Comparison of ENCODE assay signal across 8 mouse cellular contexts in genomic region chr13:29984286-29985100, GRCm38 (mm10). TPM values are rescaled to one million over a fixed set of nuclear protein-coding genes. Genes with fewer than 3 reads are reported as not detected.
DNase-seq lines count a peak whose midpoint lies in the region; ATAC-seq and TF ChIP-seq lines count a peak whose summit lies in the region.

No protein-coding gene starts in this region.

- TF ChIP-seq POLR2A in cortical plate, adult 2 months (IDR thresholded peaks at IDR 0.05; ENCODE audit: extremely low read depth, insufficient read depth, low read length), result no peak

- H3K27ac ChIP-seq in cortical plate, adult 2 months (ENCODE audit: insufficient read depth, low read length), result peak overlapping the region; percentile 93
- H3K27ac ChIP-seq in intestine, embryonic 15.5 days, result peak overlapping the region; percentile 93
- peak overlapping the region; percentile 100 for H3K27ac ChIP-seq in midbrain, embryonic 10.5 days (replicated peaks)

- no peak for TF ChIP-seq CTCF in cortical plate, adult 2 months (IDR thresholded peaks at IDR 0.05; ENCODE audit: extremely low read depth, insufficient read depth, low read length)

- peak; percentile 71 to 75 for DNase-seq in gastrocnemius, postnatal 36 days
- DNase-seq in left cerebral cortex, postnatal 4 days, result peak; percentile 88
- DNase-seq in midbrain, embryonic 10.5 days (ENCODE audit: low spot score), result peak; percentile 86
- peak; percentile 56 to 66 for DNase-seq in right cerebral cortex, postnatal 36 days (ENCODE audit: low spot score in 2 of 2)
- DNase-seq in urinary bladder, postnatal 4 days (ENCODE audit: low spot score in 2 of 2), result peak; percentile 77 to 82

- peak; percentile 11 for ATAC-seq in activated CD4-positive, CD25-positive, alpha-beta regulatory T cell, adult 4 months
- ATAC-seq in intestine, embryonic 15.5 days, result peak; percentile 59

- no peaks in the 10 kb centered on the region for H3K36me3 ChIP-seq in intestine, embryonic 15.5 days
- H3K36me3 ChIP-seq in midbrain, embryonic 10.5 days, result peaks cover 24% of the 10 kb centered on the region

- peak overlapping the region; percentile 100 for H3K9ac ChIP-seq in intestine, embryonic 15.5 days

- WGBS in intestine, embryonic 15.5 days, result under 1% methylated on average over 39 of the region's 69 CpGs
- WGBS in midbrain, embryonic 10.5 days, result under 1% methylated on average over 49 of the region's 69 CpGs

- peak overlapping the region; percentile 89 for H3K4me2 ChIP-seq in intestine, embryonic 15.5 days (replicated peaks)

- no peaks in the 10 kb centered on the region; the same call in 1 of the 2 replicates for H3K4me1 ChIP-seq in cortical plate, adult 2 months (ENCODE audit: control insufficient read depth, insufficient read depth, low read length)
- H3K4me1 ChIP-seq in intestine, embryonic 15.5 days (replicated peaks), result no peaks in the 10 kb centered on the region; the same call in 1 of the 2 replicates
- peaks cover 38% of the 10 kb centered on the region for H3K4me1 ChIP-seq in midbrain, embryonic 10.5 days

- H3K9me3 ChIP-seq in intestine, embryonic 15.5 days, result no peaks in the 10 kb centered on the region
- H3K9me3 ChIP-seq in midbrain, embryonic 10.5 days (replicated peaks), result no peaks in the 10 kb centered on the region

- H3K27me3 ChIP-seq in intestine, embryonic 15.5 days (replicated peaks), result no peaks in the 10 kb centered on the region
- no peaks in the 10 kb centered on the region for H3K27me3 ChIP-seq in midbrain, embryonic 10.5 days (ENCODE audit: low read depth, poor library complexity, severe bottlenecking)

- intact Hi-C loops in gastrocnemius, postnatal 36 days (cut with DNase I), result loop anchor here (5.0 kb wide), 3 partner anchors 42 to 127 kb away; partner anchors contain the start of gene Cdkal1
- intact Hi-C loops in left cerebral cortex, postnatal 4 days (cut with DNase I), result loop anchor here (5.0 to 10.0 kb wide), 3 partner anchors 100 to 270 kb away; partner anchors contain the start of gene Cdkal1

- H3K4me3 ChIP-seq in cortical plate, adult 2 months (ENCODE audit: insufficient read depth, low read length), result peak overlapping the region; percentile 84
- peak overlapping the region; percentile 64 for H3K4me3 ChIP-seq in intestine, embryonic 15.5 days (replicated peaks)
- H3K4me3 ChIP-seq in midbrain, embryonic 10.5 days, result peak overlapping the region; percentile 98

RNA-seq across cellular contexts. Expression of gene E2f3, which starts 1.4 kb away (rescaled TPM):
- 1 to 10 TPM; 4.0 to 5.1 TPM for polyA plus RNA-seq in activated CD4-positive, CD25-positive, alpha-beta regulatory T cell, adult 4 months (2017; shearing (Covaris generic))
- polyA plus RNA-seq in cortical plate, adult 2 months (2012; rRNA removed), result 14.2 and 15.6 TPM in 2 replicates
- 1 to 10 TPM; 8.5 to 9.7 TPM for total RNA-seq in gastrocnemius, postnatal 36 days (2021)
- polyA plus RNA-seq in intestine, embryonic 15.5 days (2015; fragmentation: Nextera tagmentation; extraction: Ambion mirVana), result 9.7 and 10.6 TPM in 2 replicates
- 10 to 100 TPM; 16.4 to 17.8 TPM for total RNA-seq in left cerebral cortex, postnatal 4 days (2021)
- 18.4 and 20.4 TPM in 2 replicates for polyA plus RNA-seq in midbrain, embryonic 10.5 days (2016; fragmentation: Nextera tagmentation; extraction: Ambion mirVana)

Comparison
In these comparisons a context has a peak if more than half of its experiments do, and no peak if none do; other contexts are left out.
1. Peak in every context shown above with its lines: DNase-seq, ATAC-seq, H3K4me3 ChIP-seq and H3K27ac ChIP-seq.